Mouse (Mus musculus) midbrain, embryonic 12.5 days (tissue): ENCODE measurements around the gene Noc2l. TPM values are rescaled to one million over a fixed set of nuclear protein-coding genes. Genes with fewer than 3 reads are reported as not detected.

Experiments
- ATAC-seq: fragments of 200-750 bp; cut with Nextera tagmentation; 2 replicates; pipeline ENCODE4 v1.8.0; 2017; ENCODE audit warnings: low read depth, moderate TSS enrichment, moderate library complexity; ENCODE audit not compliant: low FRiP score
- H3K27ac ChIP-seq: fragments of 300-500 bp; sonication (generic); replicated peaks from 2 replicates; pipeline ENCODE4 v1.5.1; 2016; ENCODE audit warnings: mild to moderate bottlenecking
- H3K27me3 ChIP-seq: fragments of 300-500 bp; sonication (generic); 2 replicates; pipeline ENCODE4 v1.6.1; 2016; ENCODE audit warnings: mild to moderate bottlenecking
- H3K36me3 ChIP-seq: fragments of 300-500 bp; sonication (generic); 2 replicates; pipeline ENCODE4 v1.6.1; 2016
- H3K4me1 ChIP-seq: fragments of 300-500 bp; sonication (generic); 2 replicates; pipeline ENCODE4 v1.6.1; 2016
- H3K4me2 ChIP-seq: fragments of 300-500 bp; sonication (generic); replicated peaks from 2 replicates; pipeline ENCODE4 v1.6.1; 2016; ENCODE audit warnings: mild to moderate bottlenecking, moderate library complexity
- H3K4me3 ChIP-seq: fragments of 300-500 bp; sonication (generic); 2 replicates; pipeline ENCODE4 v1.5.1; 2016; ENCODE audit warnings: mild to moderate bottlenecking
- H3K9ac ChIP-seq: fragments of 300-500 bp; sonication (generic); replicated peaks from 2 replicates; pipeline ENCODE4 v1.6.1; 2016; ENCODE audit warnings: mild to moderate bottlenecking, moderate library complexity
- H3K9me3 ChIP-seq: fragments of 300-500 bp; sonication (generic); 2 replicates; pipeline ENCODE4 v1.6.1; 2016; ENCODE audit warnings: mild to moderate bottlenecking
- WGBS: fragments of 180-500 bp; shearing (Covaris S2); methylation state at CpG from one replicate; pipeline ENCODE4 v1.1.7; 2016; 5-methylcytosine and 5-hydroxymethylcytosine counted together
- polyA plus RNA-seq: library from polyadenylated mRNA; unstranded; fragments of >200 nt; fragmentation: Nextera tagmentation; extraction: Ambion mirVana; gene quantifications from 2 replicates; pipeline ENCODE4 v1.2.1, GENCODE M21; 2016

The Noc2l gene
- polyA plus RNA-seq, 1 experiment from 2014 or later, result 85.2 TPM

- no peaks in the 10 kb centered on the region for H3K9me3 ChIP-seq
- H3K27me3 ChIP-seq, result no peaks in the 10 kb centered on the region
- 0 out of 2 replicates have a peak, but pooled peaks cover 2% of the 10 kb centered on the region for H3K4me1 ChIP-seq
- no peak overlapping the region for H3K27ac ChIP-seq
- no peak overlapping the region for H3K4me2 ChIP-seq
- H3K36me3 ChIP-seq, result no peaks in the 10 kb centered on the region
- WGBS, result 92% methylated on average over 11 of the region's 11 CpGs
- H3K4me3 ChIP-seq, result no peak overlapping the region
- ATAC-seq, result no peak
- H3K9ac ChIP-seq, result no peak overlapping the region
Observed at GRCm38 (mm10) chr4:156219936-156220335, 15.9 kb upstream of the Noc2l start.

- no peak overlapping the region for H3K27ac ChIP-seq
- no peak overlapping the region for H3K9ac ChIP-seq
- no peak for ATAC-seq
- no peaks in the 10 kb centered on the region for H3K9me3 ChIP-seq
- no peaks in the 10 kb centered on the region for H3K27me3 ChIP-seq
- H3K4me3 ChIP-seq, result no peak overlapping the region
- peaks cover 7% of the 10 kb centered on the region; the same call in 1 of the 2 replicates for H3K4me1 ChIP-seq
- no peak overlapping the region for H3K4me2 ChIP-seq
- peaks cover 4% of the 10 kb centered on the region; the same call in 1 of the 2 replicates for H3K36me3 ChIP-seq
- 80% methylated on average over 2 of the region's 2 CpGs for WGBS
Observed at GRCm38 (mm10) chr4:156224276-156224675, 11.5 kb upstream of the Noc2l start.

- Histone ChIP-seq H3K27me3 (no peaks in the 10 kb centered on the region), H3K4me3 (no peak overlapping the region), H3K27ac (no peak overlapping the region), H3K9ac (no peak overlapping the region), H3K36me3 (peaks cover 40% of the 10 kb centered on the region), H3K4me1 (peaks cover 7% of the 10 kb centered on the region; the same call in 1 of the 2 replicates), H3K9me3 (no peaks in the 10 kb centered on the region), H3K4me2 (no peak overlapping the region)
- ATAC-seq, result no peak
- 38% methylated on average over 18 of the region's 18 CpGs for WGBS
Observed at GRCm38 (mm10) chr4:156227752-156228392, 7.9 kb upstream of the Noc2l start.

- Histone ChIP-seq H3K9me3 (no peaks in the 10 kb centered on the region), H3K27me3 (no peaks in the 10 kb centered on the region), H3K9ac (no peak overlapping the region), H3K4me2 (no peak overlapping the region), H3K36me3 (peaks cover 44% of the 10 kb centered on the region), H3K27ac (no peak overlapping the region), H3K4me3 (no peak overlapping the region), H3K4me1 (peaks cover 13% of the 10 kb centered on the region)
- WGBS, result 17% methylated on average over 12 of the region's 12 CpGs
- peak; percentile 35; the same call in 1 of the 2 replicates for ATAC-seq
Observed at GRCm38 (mm10) chr4:156228393-156229024, 7.3 kb upstream of the Noc2l start.

- H3K27ac ChIP-seq, result peak overlapping the region; percentile 89
- H3K36me3 ChIP-seq, result peaks cover 62% of the 10 kb centered on the region
- peak overlapping the region; percentile 95 for H3K4me2 ChIP-seq
- H3K4me3 ChIP-seq, result peak overlapping the region; percentile 96
- WGBS, result 3% methylated on average over 17 of the region's 17 CpGs
- no peaks in the 10 kb centered on the region for H3K9me3 ChIP-seq
- H3K9ac ChIP-seq, result peak overlapping the region; percentile 77
- ATAC-seq, result no peak
- H3K4me1 ChIP-seq, result peaks cover 21% of the 10 kb centered on the region
- no peaks in the 10 kb centered on the region for H3K27me3 ChIP-seq
Observed at GRCm38 (mm10) chr4:156234021-156234501, 1.7 kb upstream of the Noc2l start.

GRCm38 (mm10) chr4:156234701-156235213, 1.1 kb upstream of the Noc2l start, which contains the start of gene Plekhn1:
Gene Plekhn1, minus strand, starts transcription at chr4:156234857.
- H3K4me1 ChIP-seq, result peaks cover 21% of the 10 kb centered on the region
- peaks cover 62% of the 10 kb centered on the region for H3K36me3 ChIP-seq
- no peaks in the 10 kb centered on the region for H3K9me3 ChIP-seq
- H3K27me3 ChIP-seq, result no peaks in the 10 kb centered on the region
- under 1% methylated on average over 44 of the region's 48 CpGs for WGBS
- peak within 1 kb of the TSS; percentile 95 for H3K4me2 ChIP-seq
- peak within 1 kb of the TSS; percentile 79 for H3K9ac ChIP-seq
- peak within 1 kb of the TSS; percentile 96 for H3K4me3 ChIP-seq
- H3K27ac ChIP-seq, result peak within 1 kb of the TSS; percentile 90
- peak; percentile 61 for ATAC-seq

- peak overlapping the region; percentile 90 for H3K27ac ChIP-seq
- WGBS, result 1% methylated on average over 15 of the region's 15 CpGs
- H3K36me3 ChIP-seq, result peaks cover 62% of the 10 kb centered on the region
- peak overlapping the region; percentile 96 for H3K4me3 ChIP-seq
- no peaks in the 10 kb centered on the region for H3K9me3 ChIP-seq
- H3K27me3 ChIP-seq, result no peaks in the 10 kb centered on the region
- H3K9ac ChIP-seq, result peak overlapping the region; percentile 79
- ATAC-seq, result peak; percentile 28
- H3K4me2 ChIP-seq, result peak overlapping the region; percentile 95
- peaks cover 21% of the 10 kb centered on the region for H3K4me1 ChIP-seq
Observed at GRCm38 (mm10) chr4:156235360-156235770, 445 bp upstream of the Noc2l start.

- Histone ChIP-seq H3K4me2 (peak overlapping the region; percentile 95), H3K9ac (peak overlapping the region; percentile 39; the same call in 1 of the 2 replicates), H3K27me3 (no peaks in the 10 kb centered on the region), H3K27ac (0 out of 2 replicates have a peak overlapping the region, but pooled peaks have one; percentile 10), H3K36me3 (peaks cover 62% of the 10 kb centered on the region), H3K4me1 (peaks cover 21% of the 10 kb centered on the region), H3K4me3 (peak overlapping the region; percentile 96), H3K9me3 (no peaks in the 10 kb centered on the region)
- WGBS, result 24% methylated on average over 58 of the region's 60 CpGs
- no peak for ATAC-seq
Observed at GRCm38 (mm10) chr4:156236651-156237447, 1.0 kb downstream of the Noc2l start.

GRCm38 (mm10) chr4:156249567-156249966, 13.8 kb downstream of the Noc2l start:
- Histone ChIP-seq H3K9me3 (no peaks in the 10 kb centered on the region), H3K27ac (peak overlapping the region; percentile 47; the same call in 1 of the 2 replicates), H3K4me3 (no peak overlapping the region), H3K36me3 (peaks cover 51% of the 10 kb centered on the region), H3K27me3 (peaks cover 18% of the 10 kb centered on the region), H3K9ac (no peak overlapping the region), H3K4me2 (no peak overlapping the region), H3K4me1 (peaks cover 4% of the 10 kb centered on the region; the same call in 1 of the 2 replicates)
- WGBS, result 71% methylated on average over 11 of the region's 11 CpGs
- ATAC-seq, result peak; percentile 31; the same call in 1 of the 2 replicates

GRCm38 (mm10) chr4:156251081-156251480, 15.3 kb downstream of the Noc2l start:
- Histone ChIP-seq H3K9ac (no peak overlapping the region), H3K27ac (peak overlapping the region; percentile 67)
- 63% methylated on average over 8 of the region's 8 CpGs for WGBS

GRCm38 (mm10) chr4:156252140-156252539, 16.3 kb downstream of the Noc2l start:
- Histone ChIP-seq H3K4me2 (no peak overlapping the region), H3K27ac (peak overlapping the region; percentile 66), H3K36me3 (peaks cover 25% of the 10 kb centered on the region), H3K27me3 (peaks cover 30% of the 10 kb centered on the region), H3K9me3 (no peaks in the 10 kb centered on the region), H3K4me1 (peaks cover 14% of the 10 kb centered on the region; the same call in 1 of the 2 replicates), H3K4me3 (no peak overlapping the region), H3K9ac (no peak overlapping the region)
- WGBS, result 36% methylated on average over 7 of the region's 7 CpGs
- no peak for ATAC-seq

More at GRCm38 (mm10) chr4:156251081-156251480, 15.3 kb downstream of the Noc2l start:
- Histone ChIP-seq H3K4me2 (no peak overlapping the region), H3K27me3 (peaks cover 30% of the 10 kb centered on the region), H3K4me3 (no peak overlapping the region), H3K4me1 (peaks cover 14% of the 10 kb centered on the region; the same call in 1 of the 2 replicates), H3K9me3 (no peaks in the 10 kb centered on the region), H3K36me3 (peaks cover 36% of the 10 kb centered on the region)
- ATAC-seq, result no peak
